Mouse (Mus musculus): Measurements from ENCODE around the gene Fars2.
"Not testable (repeated sequence)": the region's sequence is repeated elsewhere in the genome, so short reads cannot be mapped to it uniquely, and the experiment has no call there.

Gene Fars2

GRCm38 (mm10) chr13:36293511-36293910 lies 176.3 kb downstream of the Fars2 start:
- DNase-seq (ENCODE audit: low spot score in 2 of 2) = no peak

GRCm38 (mm10) chr13:36294503-36294902 lies 177.3 kb downstream of the Fars2 start:
- DNase-seq (ENCODE audit: low spot score in 2 of 2) = no peak

GRCm38 (mm10) chr13:36295848-36296247 lies 178.6 kb downstream of the Fars2 start:
- DNase-seq (ENCODE audit: low spot score in 2 of 2) = peak; percentile 77 to 82

- no peak for DNase-seq (ENCODE audit: low spot score in 2 of 2)
Measured at GRCm38 (mm10) chr13:36296574-36296973, 179.4 kb downstream of the Fars2 start.

GRCm38 (mm10) chr13:36297950-36298781 lies 181.0 kb downstream of the Fars2 start:
- no peak for DNase-seq (ENCODE audit: low spot score in 2 of 2)

- DNase-seq (ENCODE audit: low spot score in 2 of 2) = no peak
Measured at GRCm38 (mm10) chr13:36298782-36299031, 181.5 kb downstream of the Fars2 start.

GRCm38 (mm10) chr13:36302770-36303169 lies 185.6 kb downstream of the Fars2 start:
- DNase-seq (ENCODE audit: low spot score in 2 of 2) = no peak

GRCm38 (mm10) chr13:36305306-36305705 lies 188.1 kb downstream of the Fars2 start:
- DNase-seq (ENCODE audit: low spot score in 2 of 2) = no peak

GRCm38 (mm10) chr13:36307386-36307785 lies 190.2 kb downstream of the Fars2 start:
- no peak for DNase-seq (ENCODE audit: low spot score in 2 of 2)

GRCm38 (mm10) chr13:36309160-36309559 lies 191.9 kb downstream of the Fars2 start:
- no peak for DNase-seq (ENCODE audit: low spot score in 2 of 2)

- DNase-seq (ENCODE audit: low spot score in 2 of 2) = no peak
Measured at GRCm38 (mm10) chr13:36314218-36314617, 197.0 kb downstream of the Fars2 start.

- no peak for DNase-seq (ENCODE audit: low spot score in 2 of 2)
Measured at GRCm38 (mm10) chr13:36314860-36315800, 197.9 kb downstream of the Fars2 start.

GRCm38 (mm10) chr13:36317824-36318223 lies 200.6 kb downstream of the Fars2 start:
- DNase-seq (ENCODE audit: low spot score in 2 of 2) = no peak

- no peak for DNase-seq (ENCODE audit: low spot score in 2 of 2)
Measured at GRCm38 (mm10) chr13:36324624-36325023, 207.4 kb downstream of the Fars2 start.

- DNase-seq (ENCODE audit: low spot score in 2 of 2) = no peak
Measured at GRCm38 (mm10) chr13:36326539-36326938, 209.3 kb downstream of the Fars2 start.

GRCm38 (mm10) chr13:36329871-36330270 lies 212.7 kb downstream of the Fars2 start:
- no peak for DNase-seq (ENCODE audit: low spot score in 2 of 2)

GRCm38 (mm10) chr13:36330542-36330941 lies 213.3 kb downstream of the Fars2 start:
- no peak for DNase-seq (ENCODE audit: low spot score in 2 of 2)

GRCm38 (mm10) chr13:36334748-36335147 lies 217.5 kb downstream of the Fars2 start:
- no peak for DNase-seq (ENCODE audit: low spot score in 2 of 2)

- DNase-seq (ENCODE audit: low spot score in 2 of 2) = no peak
Measured at GRCm38 (mm10) chr13:36351529-36351928, 234.3 kb downstream of the Fars2 start.

GRCm38 (mm10) chr13:36357469-36357868 lies 240.3 kb downstream of the Fars2 start:
- no peak for DNase-seq (ENCODE audit: low spot score in 2 of 2)

GRCm38 (mm10) chr13:36361419-36361818 lies 244.2 kb downstream of the Fars2 start:
- DNase-seq (ENCODE audit: low spot score in 2 of 2) = no peak

GRCm38 (mm10) chr13:36365719-36366118 lies 248.5 kb downstream of the Fars2 start:
- not testable (repeated sequence) for DNase-seq (ENCODE audit: low spot score in 2 of 2)

GRCm38 (mm10) chr13:36366304-36366703 lies 249.1 kb downstream of the Fars2 start:
- DNase-seq (ENCODE audit: low spot score in 2 of 2) = no peak

Data from right cerebral cortex, postnatal 10 days (tissue).